Mouse (Mus musculus) hindbrain, embryonic 16.5 days (tissue): ENCODE data around the gene Epas1. TPM values are rescaled to one million over a fixed set of nuclear protein-coding genes. Genes with fewer than 3 reads are reported as not detected.

Experiments
- polyA plus RNA-seq: library from polyadenylated mRNA; unstranded; fragments of >200 nt; fragmentation: Nextera tagmentation; extraction: Ambion mirVana; gene quantifications from 2 replicates; pipeline ENCODE4 v1.2.1, GENCODE M21; 2015

Epas1 gene
- polyA plus RNA-seq, 1 experiment from 2014 or later: 5.7 TPM

Other genes with a start within 250 kb of the Epas1 start
- gene Gm10309, start 248.5 kb upstream of the Epas1 start, polyA plus RNA-seq: 0.36 and 0.45 TPM in 2 replicates
- not detected in 2 replicates for gene Tmem247, start 163.6 kb downstream of the Epas1 start, polyA plus RNA-seq
- 0.11 and 0.24 TPM in 2 replicates for gene Atp6v1e2, start 194.2 kb downstream of the Epas1 start, polyA plus RNA-seq
- gene Rhoq, start 209.4 kb downstream of the Epas1 start, polyA plus RNA-seq: 7.4 and 7.8 TPM in 2 replicates